Mouse (Mus musculus) brain, embryonic 18.5 days (tissue): ENCODE results near the gene Sun3.
A peak's percentile ranks its signal among the peaks of the same experiment; 100 is the strongest.

Experiments used
- DNase-seq: peaks from one replicate; pipeline ENCODE4 v3.0.0-alpha.2; 2012; ENCODE audit warnings: low read depth, low spot score

Sun3 gene

DNA sequence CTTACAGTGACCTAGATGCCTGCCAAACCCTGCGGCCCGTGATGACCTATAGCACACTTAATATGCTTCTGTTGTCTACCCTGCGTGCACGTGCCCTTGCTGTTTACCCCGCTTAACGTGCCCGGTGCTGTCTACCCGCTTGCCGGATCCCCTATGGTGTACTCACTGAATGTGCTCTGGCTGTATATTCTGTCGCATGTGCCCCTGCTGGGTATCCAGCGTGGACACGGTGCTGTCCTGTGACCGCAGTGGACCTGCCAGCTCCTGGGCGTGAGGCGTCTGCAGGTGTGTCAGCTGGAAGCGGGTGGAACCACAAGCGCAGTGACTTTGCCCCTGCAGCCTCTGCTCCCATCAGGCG lies at the start of gene Sun3:
TSS of gene Sun3 (minus strand) at position 289 of the 358 bp plus-strand sequence.
- DNase-seq: no peak

GRCm38 (mm10) chr11:9076444-9076843 lies 27.7 kb upstream of the Sun3 start:
- no peak for DNase-seq

GRCm38 (mm10) chr11:9060484-9060883 lies 11.7 kb upstream of the Sun3 start:
- DNase-seq: no peak

GRCm38 (mm10) chr11:9060029-9060428 lies 11.2 kb upstream of the Sun3 start:
- no peak for DNase-seq

- no peak for DNase-seq
Measured at GRCm38 (mm10) chr11:9057711-9058110, 8.9 kb upstream of the Sun3 start.

GRCm38 (mm10) chr11:9056937-9057336 lies 8.1 kb upstream of the Sun3 start:
- no peak for DNase-seq

GRCm38 (mm10) chr11:9051895-9052294 lies 3.1 kb upstream of the Sun3 start:
- no peak for DNase-seq

GRCm38 (mm10) chr11:9050241-9050640 lies 1.4 kb upstream of the Sun3 start:
- no peak for DNase-seq

DNA sequence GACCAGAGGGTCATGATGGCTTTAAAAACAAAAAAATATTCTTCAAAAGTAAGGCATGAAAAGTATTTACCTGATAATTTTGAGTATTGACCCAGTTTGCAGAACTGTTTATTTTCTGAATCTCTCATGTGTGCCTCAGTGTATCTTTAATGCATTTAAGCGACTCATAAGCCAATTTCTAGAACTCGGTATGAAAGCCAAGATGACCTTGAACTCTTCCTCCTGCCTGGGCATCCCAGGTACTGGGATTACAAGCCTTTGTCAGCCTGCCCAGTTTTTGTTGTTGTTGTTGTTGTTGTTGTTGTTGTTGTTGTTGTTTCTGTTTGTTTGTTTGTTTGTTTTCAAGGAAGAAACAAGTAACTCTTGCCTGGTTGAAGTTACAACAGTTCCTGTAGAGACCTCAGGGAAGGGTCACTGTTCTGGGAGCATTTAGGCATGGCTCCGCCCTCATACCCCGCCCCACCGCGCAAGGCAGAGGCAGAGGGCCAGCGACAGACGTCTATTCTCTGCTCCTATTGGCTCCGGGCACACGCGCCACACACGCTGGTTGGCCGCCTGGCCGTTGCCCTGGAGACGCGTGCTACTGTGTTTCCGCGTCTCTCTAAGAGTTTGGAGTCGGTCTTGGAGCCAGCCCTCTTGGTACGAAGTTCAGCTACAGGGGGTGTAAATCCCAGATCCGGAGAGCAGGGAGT lies 634 bp downstream of the Sun3 start, which contains the start of gene Gm11992:
TSS of gene Gm11992 (plus strand) at position 584 of the 692 bp plus-strand sequence.
- peak; percentile 64 for DNase-seq

DNA sequence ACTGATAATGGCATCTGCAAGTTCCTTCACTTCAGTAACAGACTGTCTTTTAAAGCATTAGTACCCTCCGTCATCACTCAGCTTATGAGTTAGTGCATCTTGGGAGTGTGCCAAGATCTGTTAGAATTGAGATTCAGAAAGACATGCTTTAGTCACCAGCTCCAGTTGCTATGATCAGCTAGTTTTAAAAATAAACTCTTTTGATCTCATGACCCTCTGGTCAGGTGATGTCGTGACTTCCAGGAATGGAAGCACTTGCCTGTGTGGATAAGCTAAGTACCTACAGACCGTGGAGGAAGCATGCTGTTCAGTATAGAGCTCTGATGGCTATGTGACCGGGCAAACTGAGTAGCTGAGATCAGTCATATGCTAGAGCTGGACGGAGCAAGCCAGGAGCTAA lies 1.7 kb downstream of the Sun3 start:
- no peak for DNase-seq

- no peak for DNase-seq
Measured at GRCm38 (mm10) chr11:9046546-9046945, 2.2 kb downstream of the Sun3 start.

DNA sequence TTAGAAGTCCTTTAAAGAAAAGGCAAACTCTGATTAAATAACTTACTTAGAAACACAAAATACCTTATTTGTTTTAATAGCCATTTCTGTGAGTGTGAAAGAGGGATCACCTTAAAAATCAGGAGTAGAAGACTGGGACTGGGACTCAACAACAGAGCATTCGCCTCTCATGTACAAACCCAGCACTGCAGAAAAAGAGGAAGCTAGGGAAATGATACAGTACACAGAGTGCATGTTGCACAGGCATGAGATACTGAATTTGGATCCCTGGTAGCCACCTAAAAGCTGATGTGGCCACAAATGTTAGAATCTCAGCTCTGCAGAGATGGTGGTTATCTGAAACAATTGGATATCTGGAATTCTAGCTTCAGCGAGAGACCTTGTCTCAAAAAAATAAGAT lies 17.3 kb downstream of the Sun3 start:
- DNase-seq: no peak

GRCm38 (mm10) chr11:9025211-9025610 lies 23.6 kb downstream of the Sun3 start:
- no peak for DNase-seq

GRCm38 (mm10) chr11:9024782-9025181 lies 24.0 kb downstream of the Sun3 start:
- DNase-seq: no peak

DNA sequence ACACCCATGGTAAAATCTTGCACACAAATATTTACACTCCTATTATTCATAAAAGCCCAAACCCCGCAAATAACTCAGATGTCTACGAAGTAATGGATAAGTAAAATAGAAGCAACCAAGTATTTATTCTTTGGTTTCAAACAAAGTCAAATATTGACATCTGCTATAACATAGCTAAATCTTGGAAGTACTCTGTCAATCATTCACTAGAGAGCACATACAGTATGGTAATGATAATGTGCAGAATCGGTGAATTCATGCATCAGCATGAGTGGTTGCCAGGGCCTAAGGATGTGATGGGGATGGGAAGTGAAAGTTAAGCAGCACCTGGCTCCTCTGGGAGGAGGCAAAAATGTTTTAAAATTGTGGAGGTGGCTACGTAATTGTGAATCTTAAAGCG lies 28.6 kb downstream of the Sun3 start:
- DNase-seq: no peak

GRCm38 (mm10) chr11:9018491-9019267 lies 30.1 kb downstream of the Sun3 start:
- DNase-seq: no peak

- no peak for DNase-seq
Measured at GRCm38 (mm10) chr11:9014740-9015139, 34.1 kb downstream of the Sun3 start.

- no peak for DNase-seq
Measured at GRCm38 (mm10) chr11:9011348-9011747, 37.4 kb downstream of the Sun3 start.

- DNase-seq: peak; percentile 37
Measured at GRCm38 (mm10) chr11:9010853-9011339, 37.9 kb downstream of the Sun3 start, which contains the start of gene Hus1. Hus1 (minus strand) TSS chr11:9011191.

DNA sequence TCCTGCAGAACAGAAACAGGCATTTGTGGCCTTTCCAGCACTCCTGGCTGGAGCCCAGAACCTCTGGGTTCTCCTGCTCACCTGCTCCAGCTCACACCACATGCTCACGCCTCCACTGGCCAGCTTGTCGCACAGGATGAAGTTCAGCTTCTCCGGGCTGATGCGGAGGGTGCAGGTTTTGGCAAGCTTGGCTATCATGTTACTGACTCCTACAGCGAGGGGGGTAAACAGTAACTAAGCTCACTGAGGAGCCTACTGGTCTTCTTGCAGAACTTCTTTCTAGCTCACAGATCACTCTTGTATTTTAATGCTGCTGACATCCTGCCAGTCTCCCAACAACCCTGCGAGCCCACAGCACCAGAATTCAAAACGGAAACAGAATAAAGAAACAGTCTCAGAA lies 38.4 kb downstream of the Sun3 start:
- DNase-seq: no peak

- no peak for DNase-seq
Measured at GRCm38 (mm10) chr11:9008761-9009160, 40.0 kb downstream of the Sun3 start.

GRCm38 (mm10) chr11:8988084-8988483 lies 60.7 kb downstream of the Sun3 start:
- no peak for DNase-seq

DNA sequence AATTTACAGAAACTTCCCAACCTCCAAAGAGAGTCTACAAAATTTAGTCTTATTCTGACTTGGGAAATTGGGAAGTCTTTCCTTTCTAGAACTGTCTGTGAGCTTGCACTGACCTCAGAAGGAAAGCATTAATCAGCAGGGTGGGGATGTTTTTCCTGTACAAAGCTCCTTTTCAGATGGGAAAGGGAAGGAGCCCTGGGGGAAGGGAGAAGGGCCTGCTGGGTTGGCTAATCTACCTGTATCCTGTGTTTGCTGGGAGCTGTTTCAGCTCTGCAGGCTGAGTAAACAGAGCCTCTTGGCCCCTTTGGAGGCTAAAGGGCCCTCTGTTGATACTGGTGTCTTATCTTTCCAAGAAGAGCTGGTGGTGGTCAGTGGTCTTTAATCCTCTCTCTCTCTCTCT lies 62.7 kb downstream of the Sun3 start:
- DNase-seq: no peak
